Comparison of ENCODE assay signal across 23 mouse cellular contexts in the genomic region with DNA sequence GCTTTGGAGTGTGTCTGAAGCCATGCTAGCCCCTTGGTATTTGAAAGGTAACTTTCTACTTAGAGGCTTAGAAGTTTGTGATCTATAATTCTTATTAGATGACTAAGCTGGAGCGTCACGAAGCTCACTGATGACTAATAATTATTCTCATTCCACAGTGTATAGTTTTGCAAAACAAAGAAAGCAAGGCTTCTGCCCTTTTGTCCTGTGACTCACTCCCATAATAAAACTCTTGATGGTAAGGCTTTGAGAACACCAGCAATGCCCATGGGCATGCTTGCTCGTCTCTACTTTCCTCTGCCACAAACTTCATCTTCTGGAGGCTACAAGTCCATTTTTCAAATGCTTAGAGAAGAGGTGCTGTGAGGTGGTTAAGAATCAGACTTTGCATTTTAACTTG.
"Had no signal": no experiment of that assay in that cellular context is flagged by ENCODE, and none has a peak within 500 bp of the region (broad histone marks: within the 10 kb centered on the region; RNA-seq: fewer than 3 reads in every experiment).

No protein-coding gene starts in this region.

- H3K36me3 ChIP-seq: limb, embryonic 12.5 days; limb, embryonic 15.5 days; liver, embryonic 15.5 days; lung, embryonic 15.5 days; midbrain, embryonic 10.5 days; midbrain, embryonic 13.5 days; neural tube, embryonic 13.5 days; stomach, embryonic 15.5 days had no signal

- H3K4me1 ChIP-seq: limb, embryonic 12.5 days; limb, embryonic 15.5 days; liver, embryonic 15.5 days; lung, embryonic 15.5 days; megakaryocyte, embryonic 14.5 days; midbrain, embryonic 10.5 days; midbrain, embryonic 13.5 days; neural tube, embryonic 13.5 days; stomach, embryonic 15.5 days had no signal

- H3K9me3 ChIP-seq: limb, embryonic 12.5 days; limb, embryonic 15.5 days; liver, embryonic 15.5 days; lung, embryonic 15.5 days; midbrain, embryonic 10.5 days; midbrain, embryonic 13.5 days; neural tube, embryonic 13.5 days; stomach, embryonic 15.5 days had no signal

- H3K27ac ChIP-seq: kidney, postnatal 0 days; layer of hippocampus, adult 2 months; left cerebral cortex, adult 2 months; limb, embryonic 12.5 days; limb, embryonic 15.5 days; liver, embryonic 15.5 days; lung, embryonic 15.5 days; midbrain, embryonic 10.5 days; midbrain, embryonic 13.5 days; neural tube, embryonic 13.5 days; stomach, embryonic 15.5 days had no signal

- H3K4me3 ChIP-seq: layer of hippocampus, adult 2 months; left cerebral cortex, adult 2 months; limb, embryonic 12.5 days; limb, embryonic 15.5 days; liver, embryonic 15.5 days; lung, embryonic 15.5 days; megakaryocyte, embryonic 14.5 days; midbrain, embryonic 10.5 days; midbrain, embryonic 13.5 days; neural tube, embryonic 13.5 days; stomach, embryonic 15.5 days had no signal

- H3K27me3 ChIP-seq: limb, embryonic 12.5 days; limb, embryonic 15.5 days; liver, embryonic 15.5 days; lung, embryonic 15.5 days; megakaryocyte, embryonic 14.5 days; midbrain, embryonic 13.5 days; neural tube, embryonic 13.5 days; stomach, embryonic 15.5 days had no signal

- H3K4me2 ChIP-seq: limb, embryonic 12.5 days; limb, embryonic 15.5 days; liver, embryonic 11.5 days; liver, embryonic 15.5 days; lung, embryonic 15.5 days; midbrain, embryonic 13.5 days; neural tube, embryonic 13.5 days; stomach, embryonic 15.5 days had no signal

- DNase-seq: kidney, postnatal 25 days; layer of hippocampus, postnatal 36 days; left cerebral cortex, postnatal 4 days; lung, adult 18-20 months; lung, postnatal 10 days; lung, postnatal 36 days; retina, postnatal 1 day; right cerebral cortex, postnatal 25 days; spleen, adult 18-20 months; thymus, postnatal 25 days had no signal
